Mouse (Mus musculus): ENCODE data around the gene Gm20431. TPM values are rescaled to one million over a fixed set of nuclear protein-coding genes. Genes with fewer than 3 reads are reported as not detected.
A peak's percentile ranks its signal among the peaks of the same experiment; 100 is the strongest.

Gene Gm20431
- polyA plus RNA-seq, 1 experiment: 0.44 TPM

- H3ac ChIP-seq (ENCODE audit: control insufficient read depth, insufficient read length, low read depth): peak overlapping the region; percentile 90
- peaks cover 20% of the 10 kb centered on the region for H3K36me3 ChIP-seq (ENCODE audit: control insufficient read depth, insufficient read depth)
- H3K79me2 ChIP-seq (ENCODE audit: control insufficient read depth, insufficient read depth): peaks cover 41% of the 10 kb centered on the region
- TF ChIP-seq MYOD1 (IDR thresholded peaks at IDR 0.05; ENCODE audit: control insufficient read depth, insufficient read length, low read depth) (peak; percentile 42), USF1 (IDR thresholded peaks at IDR 0.05; ENCODE audit: low read depth) (no peak), MYOG (IDR thresholded peaks at IDR 0.05; ENCODE audit: control insufficient read depth, extremely low read depth, insufficient read length) (no peak)
- H3K4me3 ChIP-seq (ENCODE audit: insufficient read depth, poor library complexity, severe bottlenecking): no peak overlapping the region
- H3K79me3 ChIP-seq (ENCODE audit: low read depth): peaks cover 30% of the 10 kb centered on the region
- no peaks in the 10 kb centered on the region for H3K27me3 ChIP-seq (ENCODE audit: control insufficient read depth, insufficient read depth, insufficient read length)
Observed at GRCm38 (mm10) chr2:167688126-167688497, 26.8 kb upstream of the Gm20431 start.

- H3K79me2 ChIP-seq (ENCODE audit: control insufficient read depth, insufficient read depth): peaks cover 37% of the 10 kb centered on the region
- peaks cover 20% of the 10 kb centered on the region for H3K36me3 ChIP-seq (ENCODE audit: control insufficient read depth, insufficient read depth)
- H3ac ChIP-seq (ENCODE audit: control insufficient read depth, insufficient read length, low read depth): no peak overlapping the region
- H3K27me3 ChIP-seq (ENCODE audit: control insufficient read depth, insufficient read depth, insufficient read length): no peaks in the 10 kb centered on the region
- peaks cover 29% of the 10 kb centered on the region for H3K79me3 ChIP-seq (ENCODE audit: low read depth)
- H3K4me3 ChIP-seq (ENCODE audit: insufficient read depth, poor library complexity, severe bottlenecking): no peak overlapping the region
- TF ChIP-seq MAX (IDR thresholded peaks at IDR 0.05) (no peak), FOSL1 (IDR thresholded peaks at IDR 0.05; ENCODE audit: insufficient read depth, low read length, poor library complexity, severe bottlenecking) (no peak), CEBPB (IDR thresholded peaks at IDR 0.05; ENCODE audit: low read depth) (no peak), MYOD1 (IDR thresholded peaks at IDR 0.05; ENCODE audit: control insufficient read depth, insufficient read length, low read depth) (no peak), USF1 (IDR thresholded peaks at IDR 0.05; ENCODE audit: low read depth) (no peak), CTCF (IDR thresholded peaks at IDR 0.05; ENCODE audit: control insufficient read depth, insufficient read depth, insufficient read length) (no peak), MYOG (IDR thresholded peaks at IDR 0.05; ENCODE audit: control insufficient read depth, extremely low read depth, insufficient read length) (no peak)
Observed at GRCm38 (mm10) chr2:167687651-167688101, 26.4 kb upstream of the Gm20431 start.

- TF ChIP-seq MYOD1 (IDR thresholded peaks at IDR 0.05; ENCODE audit: control insufficient read depth, insufficient read length, low read depth): no peak
- TF ChIP-seq MYOG (IDR thresholded peaks at IDR 0.05; ENCODE audit: control insufficient read depth, extremely low read depth, insufficient read length): no peak
- TF ChIP-seq CEBPB (IDR thresholded peaks at IDR 0.05; ENCODE audit: low read depth): no peak
- TF ChIP-seq USF1 (IDR thresholded peaks at IDR 0.05; ENCODE audit: low read depth): no peak
- TF ChIP-seq FOSL1 (IDR thresholded peaks at IDR 0.05; ENCODE audit: insufficient read depth, low read length, poor library complexity, severe bottlenecking): no peak
- TF ChIP-seq MAX (IDR thresholded peaks at IDR 0.05): no peak
- no peak for TF ChIP-seq CTCF (IDR thresholded peaks at IDR 0.05; ENCODE audit: control insufficient read depth, insufficient read depth, insufficient read length)
- Histone ChIP-seq H3K27me3 (ENCODE audit: control insufficient read depth, insufficient read depth, insufficient read length) (no peaks in the 10 kb centered on the region), H3ac (ENCODE audit: control insufficient read depth, insufficient read length, low read depth) (no peak overlapping the region)
Observed at GRCm38 (mm10) chr2:167687250-167687586, 25.9 kb upstream of the Gm20431 start.

GRCm38 (mm10) chr2:167686382-167687249, 25.3 kb upstream of the Gm20431 start:
- H3K79me3 ChIP-seq (ENCODE audit: low read depth): peaks cover 18% of the 10 kb centered on the region
- no peak overlapping the region for H3ac ChIP-seq (ENCODE audit: control insufficient read depth, insufficient read length, low read depth)
- peaks cover 10% of the 10 kb centered on the region for H3K36me3 ChIP-seq (ENCODE audit: control insufficient read depth, insufficient read depth)
- H3K27me3 ChIP-seq (ENCODE audit: control insufficient read depth, insufficient read depth, insufficient read length): no peaks in the 10 kb centered on the region
- H3K4me3 ChIP-seq (ENCODE audit: insufficient read depth, poor library complexity, severe bottlenecking): no peak overlapping the region
- no peak for TF ChIP-seq CEBPB (IDR thresholded peaks at IDR 0.05; ENCODE audit: low read depth)
- TF ChIP-seq CTCF (IDR thresholded peaks at IDR 0.05; ENCODE audit: control insufficient read depth, insufficient read depth, insufficient read length): no peak
- TF ChIP-seq MYOD1 (IDR thresholded peaks at IDR 0.05; ENCODE audit: control insufficient read depth, insufficient read length, low read depth): no peak
- no peak for TF ChIP-seq USF1 (IDR thresholded peaks at IDR 0.05; ENCODE audit: low read depth)
- no peak for TF ChIP-seq MYOG (IDR thresholded peaks at IDR 0.05; ENCODE audit: control insufficient read depth, extremely low read depth, insufficient read length)
- no peak for TF ChIP-seq FOSL1 (IDR thresholded peaks at IDR 0.05; ENCODE audit: insufficient read depth, low read length, poor library complexity, severe bottlenecking)
- TF ChIP-seq MAX (IDR thresholded peaks at IDR 0.05): no peak
- H3K79me2 ChIP-seq (ENCODE audit: control insufficient read depth, insufficient read depth): peaks cover 26% of the 10 kb centered on the region

More at GRCm38 (mm10) chr2:167687250-167687586, 25.9 kb upstream of the Gm20431 start:
- Histone ChIP-seq H3K4me3 (ENCODE audit: insufficient read depth, poor library complexity, severe bottlenecking) (no peak overlapping the region), H3K36me3 (ENCODE audit: control insufficient read depth, insufficient read depth) (peaks cover 16% of the 10 kb centered on the region), H3K79me3 (ENCODE audit: low read depth) (peaks cover 24% of the 10 kb centered on the region), H3K79me2 (ENCODE audit: control insufficient read depth, insufficient read depth) (peaks cover 32% of the 10 kb centered on the region)

- Histone ChIP-seq H3K79me3 (ENCODE audit: low read depth) (peaks cover 11% of the 10 kb centered on the region), H3K79me2 (ENCODE audit: control insufficient read depth, insufficient read depth) (peaks cover 19% of the 10 kb centered on the region), H3K36me3 (ENCODE audit: control insufficient read depth, insufficient read depth) (peaks cover 3% of the 10 kb centered on the region), H3K27me3 (ENCODE audit: control insufficient read depth, insufficient read depth, insufficient read length) (no peaks in the 10 kb centered on the region), H3ac (ENCODE audit: control insufficient read depth, insufficient read length, low read depth) (no peak overlapping the region), H3K4me3 (ENCODE audit: insufficient read depth, poor library complexity, severe bottlenecking) (no peak overlapping the region)
- TF ChIP-seq MYOG (IDR thresholded peaks at IDR 0.05; ENCODE audit: control insufficient read depth, extremely low read depth, insufficient read length): no peak
- no peak for TF ChIP-seq MAX (IDR thresholded peaks at IDR 0.05)
- no peak for TF ChIP-seq MYOD1 (IDR thresholded peaks at IDR 0.05; ENCODE audit: control insufficient read depth, insufficient read length, low read depth)
Observed at GRCm38 (mm10) chr2:167685865-167686264, 24.6 kb upstream of the Gm20431 start.

GRCm38 (mm10) chr2:167685137-167685536, 23.8 kb upstream of the Gm20431 start:
- no peak overlapping the region for H3K4me3 ChIP-seq (ENCODE audit: insufficient read depth, poor library complexity, severe bottlenecking)
- peaks cover 11% of the 10 kb centered on the region for H3K79me2 ChIP-seq (ENCODE audit: control insufficient read depth, insufficient read depth)
- H3K36me3 ChIP-seq (ENCODE audit: control insufficient read depth, insufficient read depth): no peaks in the 10 kb centered on the region
- TF ChIP-seq MYOG (IDR thresholded peaks at IDR 0.05; ENCODE audit: control insufficient read depth, extremely low read depth, insufficient read length) (no peak), CTCF (IDR thresholded peaks at IDR 0.05; ENCODE audit: control insufficient read depth, insufficient read depth, insufficient read length) (peak; percentile 87), USF1 (IDR thresholded peaks at IDR 0.05; ENCODE audit: low read depth) (no peak), MAX (IDR thresholded peaks at IDR 0.05) (no peak), MYOD1 (IDR thresholded peaks at IDR 0.05; ENCODE audit: control insufficient read depth, insufficient read length, low read depth) (no peak)
- H3K79me3 ChIP-seq (ENCODE audit: low read depth): peaks cover 3% of the 10 kb centered on the region
- no peak overlapping the region for H3ac ChIP-seq (ENCODE audit: control insufficient read depth, insufficient read length, low read depth)
- H3K27me3 ChIP-seq (ENCODE audit: control insufficient read depth, insufficient read depth, insufficient read length): no peaks in the 10 kb centered on the region

Measured in C2C12 (cell line).